Mouse (Mus musculus) T-helper 2 cell (primary cell): ENCODE measurements at regions not wholly inside any gene's neighbourhood (a gene's known extent, or its start where the extent isn't known, plus 50 kb on each side); places are given as distances from the start of the nearest gene placed in this dataset.

ENCODE experiments used
- in situ Hi-C: fragments of 300-600 bp; cut with MboI, MseI; formaldehyde crosslinking; loops from one replicate; pipeline ENCODE4 v1.15.1; 2025; ENCODE audit warnings: high pct_unique_total_duplicates

DNA sequence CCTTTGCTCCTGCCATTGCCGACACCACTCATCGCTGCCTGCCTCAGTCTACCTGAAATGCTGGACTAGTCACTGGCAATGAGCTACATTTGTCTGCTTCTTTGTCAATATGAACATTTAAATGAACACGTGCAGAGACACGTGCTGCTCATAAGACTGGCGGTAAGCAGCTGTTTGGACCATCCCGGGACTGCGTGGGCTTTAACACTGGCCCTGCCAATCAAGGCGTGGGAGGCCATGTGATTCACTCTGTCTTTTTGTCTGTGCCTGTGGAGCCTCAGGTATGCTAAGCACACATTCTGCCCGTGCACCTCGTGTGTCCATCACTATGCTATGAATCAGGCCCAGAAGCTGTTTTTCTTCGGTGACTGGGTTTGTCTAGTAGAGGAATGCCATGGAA is 199.9 kb downstream of the Rpap3 start:
- in situ Hi-C loops = loop anchor here (5.0 kb wide), 1 partner anchor 37 kb away; no protein-coding TSS in a partner anchor

DNA sequence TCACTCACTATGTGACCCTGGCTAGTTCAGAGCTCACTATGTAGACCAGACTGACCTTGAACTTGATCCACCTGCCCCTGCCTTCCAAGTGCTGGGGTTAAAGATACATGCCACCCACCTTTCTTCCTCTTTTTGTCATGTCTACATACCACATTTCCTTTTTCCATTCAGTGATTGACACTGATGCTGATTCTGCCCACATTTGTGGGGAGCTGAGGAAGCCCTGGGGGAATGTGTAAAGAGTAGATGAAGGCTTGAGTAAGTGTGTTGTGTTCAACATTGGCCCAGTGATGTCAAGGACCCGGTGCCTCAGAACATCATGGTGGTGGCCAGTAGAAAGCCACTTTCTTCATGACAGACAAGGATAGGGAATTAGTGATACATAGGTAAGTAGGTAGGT is 201.3 kb downstream of the Rpap3 start:
- in situ Hi-C loops = no loop called here

DNA sequence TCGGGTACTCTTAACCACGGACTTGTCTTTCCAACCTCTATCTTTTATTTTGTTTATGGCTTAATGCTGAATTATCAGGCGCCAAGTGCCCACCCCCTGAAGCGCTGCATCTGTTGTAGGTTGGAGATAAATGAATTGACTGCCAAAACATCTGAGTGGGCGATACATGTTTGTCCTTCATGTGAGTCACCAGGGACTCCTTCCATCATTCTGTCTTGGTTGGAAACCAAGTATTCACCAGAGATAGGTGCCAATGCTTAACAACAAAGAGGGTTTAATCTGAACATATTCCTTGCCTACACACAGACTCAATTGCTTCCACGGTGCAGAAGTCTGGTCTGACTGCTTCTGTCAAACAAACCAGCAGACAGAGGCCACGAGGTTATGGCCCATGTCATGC is 203.6 kb downstream of the Rpap3 start:
- in situ Hi-C loops = no loop called here

DNA sequence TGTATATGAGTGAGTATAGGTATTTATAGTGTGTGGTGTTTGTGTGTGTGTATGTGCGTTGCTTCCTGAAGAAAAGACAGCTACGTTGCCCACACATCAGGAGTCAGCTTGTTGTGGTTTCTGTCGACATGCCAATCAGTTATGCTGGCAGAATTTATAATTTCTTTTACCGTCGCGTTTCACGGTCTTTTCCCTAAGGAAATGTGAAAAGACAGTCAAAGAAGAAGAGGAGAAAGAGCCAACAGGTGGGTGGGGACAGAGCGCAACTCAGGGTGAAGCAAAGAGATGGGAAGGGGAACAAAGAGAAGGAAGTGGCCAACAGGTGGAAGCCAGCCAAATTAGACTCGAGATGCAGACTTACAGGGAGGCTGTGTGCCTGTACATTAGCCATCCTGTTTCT is 204.2 kb downstream of the Rpap3 start:
- in situ Hi-C loops = no loop called here

DNA sequence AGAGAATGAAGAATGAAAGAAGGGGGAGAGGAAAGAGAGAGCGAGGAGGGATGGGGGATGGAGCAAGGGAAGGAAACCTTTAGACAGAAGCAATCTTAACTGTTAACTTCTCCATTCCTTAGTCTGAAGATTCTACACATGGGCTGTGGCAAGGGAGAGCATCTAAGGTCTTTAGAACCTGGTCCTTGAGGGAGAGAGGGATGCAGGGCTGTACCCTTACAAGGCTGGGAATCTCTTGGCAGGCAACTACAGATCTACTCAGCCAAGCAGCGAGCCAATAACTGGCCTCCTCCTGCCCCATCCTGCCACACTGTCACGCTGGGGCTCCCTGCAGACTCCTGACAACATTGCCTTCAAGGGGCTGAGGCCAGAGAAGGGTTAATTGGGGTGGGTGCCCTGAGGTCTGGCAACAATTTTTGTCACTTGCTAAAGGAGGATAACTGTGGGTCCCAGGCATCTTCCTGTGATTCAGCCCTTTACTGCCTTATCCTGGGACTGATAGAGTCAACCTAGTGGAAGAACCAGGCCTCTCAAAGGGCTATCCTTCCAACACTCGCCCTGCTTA is 205.7 kb downstream of the Rpap3 start:
- in situ Hi-C loops = no loop called here

DNA sequence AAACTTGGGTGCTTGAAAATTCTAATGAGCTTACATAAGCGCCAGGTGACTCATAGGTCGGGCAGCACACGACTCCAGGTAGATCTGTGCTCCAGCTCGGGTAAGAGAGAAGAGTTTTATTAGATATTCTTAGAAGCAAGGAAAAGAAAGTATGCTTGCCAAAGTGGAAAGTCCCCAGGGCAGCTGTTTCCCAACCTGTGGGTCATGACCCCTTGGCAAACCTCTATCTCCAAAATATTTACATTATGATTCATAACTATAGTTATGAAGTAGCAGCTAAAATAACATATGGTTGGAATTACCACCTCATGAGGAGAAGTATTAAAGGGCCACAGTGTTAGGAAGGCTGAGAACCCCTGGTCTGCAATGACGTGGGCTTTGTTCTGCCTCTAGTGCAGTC is 206.4 kb downstream of the Rpap3 start:
- in situ Hi-C loops = no loop called here

DNA sequence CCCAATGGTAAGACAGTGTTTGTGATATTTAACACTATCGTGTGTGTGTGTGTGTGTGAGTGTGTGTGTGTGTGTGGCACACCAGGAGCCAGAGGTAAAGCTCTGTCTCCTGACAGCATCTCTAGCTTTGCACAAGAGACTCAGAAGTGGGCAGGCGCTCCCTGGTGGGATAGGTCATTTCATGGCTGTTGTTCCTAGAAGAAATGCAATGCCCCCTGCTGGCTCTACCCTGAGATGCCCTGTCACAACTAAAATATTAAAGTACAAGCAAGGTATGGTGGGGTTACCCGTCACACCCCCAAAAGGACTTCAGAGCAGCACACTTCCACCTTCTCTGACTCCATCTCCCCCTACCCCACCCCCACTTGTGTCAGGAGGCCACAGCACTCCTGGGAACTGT is 207.2 kb downstream of the Rpap3 start:
- in situ Hi-C loops = no loop called here

DNA sequence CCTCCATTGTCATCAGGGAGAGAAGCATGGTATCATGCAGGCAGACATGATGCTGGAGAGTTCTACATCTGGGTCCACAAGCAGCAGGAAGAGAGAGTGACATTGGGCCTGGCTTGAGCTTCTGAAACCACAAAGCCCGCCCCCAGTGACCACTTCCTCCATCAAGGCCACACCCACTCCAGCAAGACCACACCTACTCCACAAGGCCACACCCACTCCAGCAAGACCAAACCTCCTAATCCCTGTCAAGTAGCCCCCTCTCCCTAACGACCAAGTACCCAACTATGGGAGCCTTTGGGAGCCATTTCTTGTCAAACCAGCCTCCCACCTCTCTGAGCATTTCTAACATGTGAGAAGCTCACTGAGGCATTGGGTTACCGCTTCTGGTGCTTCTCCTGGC is 209.6 kb downstream of the Rpap3 start:
- in situ Hi-C loops = no loop called here

DNA sequence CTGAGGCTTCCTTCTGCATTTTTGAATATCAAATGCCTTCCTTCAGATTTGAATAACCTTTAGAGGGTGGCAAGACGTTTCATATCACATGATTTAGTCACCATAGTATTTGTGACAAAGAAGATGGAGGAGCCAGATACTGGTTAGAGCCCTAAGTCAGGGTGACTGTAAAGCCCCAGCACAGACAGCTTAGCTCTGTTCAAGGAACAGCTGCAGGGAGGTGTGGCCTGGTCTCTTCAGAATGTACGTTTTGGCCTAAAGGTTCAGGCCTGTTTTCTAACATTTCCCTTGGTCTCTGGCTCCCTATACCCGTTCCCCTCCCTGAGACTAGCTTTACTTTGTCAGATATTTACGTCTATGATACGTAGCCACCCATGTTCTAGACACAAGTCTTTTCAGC is 212.3 kb downstream of the Rpap3 start:
- in situ Hi-C loops = no loop called here

DNA sequence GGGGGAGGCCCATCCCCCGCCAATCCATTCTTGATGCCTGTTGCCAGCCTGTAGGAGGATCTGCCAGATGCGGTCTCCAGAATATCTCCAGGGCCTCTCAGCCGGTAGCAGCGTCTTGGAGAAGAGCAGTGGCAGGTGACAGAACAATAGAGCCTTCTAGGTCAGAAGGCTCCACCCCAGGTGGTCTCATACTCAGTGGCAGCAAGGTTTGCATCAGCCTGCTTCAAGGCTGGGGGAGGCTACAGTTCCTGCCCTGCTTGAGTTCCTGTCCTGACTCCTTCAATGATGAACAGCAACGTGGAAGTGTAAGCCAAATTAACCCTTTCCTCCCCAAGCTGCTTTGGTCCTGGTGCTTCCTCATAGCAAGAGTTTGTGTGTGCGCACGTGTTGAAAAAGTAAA is 213.8 kb downstream of the Rpap3 start:
- in situ Hi-C loops = no loop called here

DNA sequence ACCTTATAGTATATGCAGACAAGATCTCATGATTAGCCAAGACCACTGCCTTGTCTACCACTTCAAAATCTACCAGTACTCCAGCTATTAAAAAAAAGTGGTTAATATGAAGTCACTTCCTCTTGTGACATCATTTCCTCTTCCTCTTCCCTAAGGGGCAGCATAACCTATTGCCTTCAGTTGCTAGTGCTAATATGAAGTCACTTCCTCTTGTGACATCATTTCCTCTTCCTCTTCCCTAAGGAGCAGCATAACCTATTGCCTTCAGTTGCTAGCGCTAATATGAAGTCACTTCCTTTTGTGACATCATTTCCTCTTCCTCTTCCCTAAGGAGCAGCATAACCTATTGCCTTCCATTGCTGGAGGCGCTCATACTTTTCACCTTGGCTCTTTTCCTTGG is 218.2 kb downstream of the Rpap3 start:
- in situ Hi-C loops = no loop called here

DNA sequence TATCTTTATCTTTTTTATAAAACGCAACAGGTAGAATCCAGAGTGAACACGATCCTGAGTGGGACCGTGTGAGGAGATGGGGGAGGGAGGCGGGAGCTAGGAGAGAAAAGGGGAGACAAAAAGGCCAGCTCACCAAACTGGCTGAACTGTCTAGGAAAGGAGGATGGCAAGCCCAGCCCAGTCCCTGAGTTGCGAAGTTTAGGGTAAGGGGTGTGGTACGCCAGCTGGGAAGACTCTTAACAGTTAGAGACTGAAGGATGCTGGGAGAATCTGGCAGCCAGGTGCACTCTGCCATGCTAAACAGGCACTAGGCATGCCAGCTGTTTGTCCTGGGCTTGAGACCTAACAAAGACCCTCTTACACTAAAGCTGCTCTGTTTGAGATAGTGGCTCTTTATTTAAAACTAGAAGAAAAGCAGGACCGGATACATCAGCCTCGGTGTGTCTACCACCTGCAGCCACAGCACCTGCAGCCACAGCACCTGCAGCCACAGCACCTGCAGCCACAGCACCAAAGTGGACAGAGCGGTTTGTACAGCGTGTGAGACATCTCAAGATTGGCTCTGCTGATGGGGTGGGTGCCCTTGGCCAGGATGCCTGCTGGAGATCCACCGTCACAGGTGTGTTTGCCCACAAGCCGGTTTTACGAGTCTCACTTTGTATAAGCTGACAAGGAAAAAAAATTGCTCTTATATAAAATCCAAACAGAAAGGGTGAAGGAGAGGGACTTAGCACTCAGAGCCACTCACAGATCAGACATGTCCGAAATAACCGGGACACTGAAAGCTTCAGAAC is 225.1 kb upstream of the Amigo2 start:
- in situ Hi-C loops = loop anchor here (25.0 kb wide), 1 partner anchor 1515 kb away; no protein-coding TSS in a partner anchor

DNA sequence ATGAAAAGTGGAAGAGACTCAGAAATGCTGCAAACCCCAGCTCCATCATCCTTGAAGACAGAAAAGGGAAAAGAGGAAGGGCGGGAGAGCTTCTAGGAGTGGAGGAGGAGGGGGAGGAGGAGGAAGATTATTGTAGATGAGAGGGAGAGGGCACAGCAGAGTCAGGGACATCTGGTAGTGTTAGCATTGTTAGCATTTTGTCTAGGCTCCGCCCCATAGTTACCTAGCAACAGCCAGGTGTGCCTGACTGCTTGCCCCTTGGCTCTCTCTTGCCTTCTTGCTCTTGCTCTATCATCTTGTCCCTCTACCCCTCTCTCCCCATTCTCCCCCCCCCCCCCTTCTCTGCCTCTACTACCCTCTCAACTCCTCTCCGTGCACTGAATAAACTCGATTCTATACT is 224.4 kb upstream of the Amigo2 start:
- in situ Hi-C loops = loop anchor here (25.0 kb wide), 1 partner anchor 1516 kb away; no protein-coding TSS in a partner anchor

DNA sequence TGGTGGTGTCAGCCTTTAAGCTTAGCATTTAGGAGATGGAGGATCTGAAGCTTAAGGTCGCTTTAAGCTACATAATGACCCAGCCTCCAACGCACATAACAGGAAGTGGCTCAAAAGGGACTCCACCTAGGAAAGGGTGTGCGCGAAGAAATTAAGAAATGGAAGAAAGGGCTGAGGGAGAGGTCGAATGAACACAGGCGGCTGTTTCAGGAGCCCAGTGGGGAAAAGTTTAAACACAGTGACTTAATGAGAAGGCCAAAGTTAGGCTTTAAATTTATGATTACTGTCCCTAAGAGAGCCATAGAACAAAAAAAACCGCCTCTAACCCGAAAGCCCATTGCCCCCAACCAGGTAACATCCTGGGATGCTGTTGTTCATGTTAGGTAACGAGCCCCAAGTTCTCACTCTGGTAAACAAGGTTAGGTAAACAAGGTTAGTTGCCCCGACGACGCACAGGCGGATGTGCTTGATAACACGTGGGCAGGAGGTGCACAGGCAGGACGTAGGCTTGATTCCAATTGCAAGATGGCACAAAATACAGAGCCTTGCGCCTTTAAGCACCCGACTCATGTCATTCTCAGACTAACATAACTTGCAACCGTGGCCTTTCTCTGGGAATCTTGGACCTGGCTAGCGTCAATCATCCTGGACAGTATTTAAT is 222.7 kb upstream of the Amigo2 start:
- in situ Hi-C loops = loop anchor here (10.0 to 25.0 kb wide), 2 partner anchors 195 to 1517 kb away; no protein-coding TSS in a partner anchor

DNA sequence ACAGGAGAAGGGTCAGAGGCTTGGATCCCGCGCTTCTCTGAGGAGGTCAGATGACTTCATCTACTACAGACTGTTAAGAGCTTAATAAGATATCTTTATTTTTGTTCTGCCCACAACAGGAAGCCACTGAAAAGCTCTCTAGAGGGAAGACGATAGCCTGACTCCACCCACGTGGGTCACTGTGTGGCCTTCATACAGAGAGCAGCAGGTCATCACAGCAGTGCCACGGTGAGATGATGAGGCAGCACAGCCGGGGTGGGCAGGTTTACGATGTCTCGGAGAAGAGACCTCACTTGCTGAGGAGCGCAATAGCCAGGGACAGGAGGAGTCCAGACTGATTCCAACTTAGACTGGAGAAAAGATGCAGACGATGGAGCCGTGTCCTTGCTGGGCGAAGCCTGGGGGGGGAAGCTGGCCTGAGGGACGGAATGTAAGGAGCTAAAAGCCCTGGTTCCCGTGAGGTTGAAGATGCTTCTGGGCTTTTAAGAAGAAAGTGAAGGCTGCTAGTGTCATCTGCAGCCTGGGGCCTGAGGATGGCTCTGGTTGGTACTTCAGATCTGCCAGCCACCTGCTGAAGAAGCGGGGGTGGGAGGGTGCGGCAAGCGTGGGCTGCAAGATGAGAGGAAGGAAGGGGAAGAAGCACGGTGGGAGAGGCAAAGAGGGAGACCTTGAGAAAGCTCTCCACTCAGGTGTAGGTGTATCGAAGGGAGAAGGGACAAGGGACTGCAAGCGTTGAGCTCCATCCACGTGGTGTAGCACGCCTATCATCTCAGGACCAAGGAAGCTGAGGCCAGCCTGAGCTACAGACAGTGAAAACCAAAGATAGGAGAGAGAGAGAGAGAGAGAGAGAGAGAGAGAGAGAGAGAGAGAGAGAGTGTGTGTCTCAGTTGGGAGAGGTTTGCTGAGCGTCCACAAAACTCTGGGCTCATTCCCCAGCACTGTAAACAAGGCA is 221.9 kb upstream of the Amigo2 start:
- in situ Hi-C loops = loop anchor here (10.0 to 25.0 kb wide), 2 partner anchors 196 to 1518 kb away; no protein-coding TSS in a partner anchor

DNA sequence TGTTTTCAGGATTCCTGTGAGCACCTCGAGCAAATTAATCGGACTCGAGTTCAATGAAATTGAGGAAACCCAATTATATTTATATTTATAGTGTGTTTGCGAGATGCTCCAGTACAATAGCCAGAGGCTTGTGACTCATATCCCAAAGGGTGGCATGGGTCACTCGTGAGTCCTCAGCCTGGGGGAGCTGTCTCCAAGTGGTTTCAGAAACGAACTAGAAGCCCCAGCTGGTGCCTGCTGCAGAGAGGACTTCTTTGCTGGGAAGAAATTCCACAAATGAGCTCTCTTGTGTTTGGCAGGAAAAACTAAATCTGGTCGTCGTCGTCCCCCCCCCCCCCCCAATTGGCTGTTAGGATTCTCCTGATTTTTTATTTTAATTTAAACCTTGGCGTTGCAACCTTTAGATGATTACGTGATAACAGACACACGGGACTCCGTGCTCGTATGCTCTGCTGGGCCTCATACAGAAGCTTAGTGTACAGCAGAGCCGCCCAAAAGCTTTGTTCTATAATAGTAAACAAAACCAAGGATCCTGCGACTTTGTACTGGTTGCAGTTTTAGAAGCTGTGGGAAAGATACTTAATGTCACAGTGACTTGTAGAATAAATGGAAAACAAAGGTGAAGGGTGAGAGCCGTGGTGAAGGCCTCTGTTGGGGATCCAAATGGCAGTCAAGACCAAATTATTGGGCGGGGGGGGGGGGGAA is 220.8 kb upstream of the Amigo2 start:
- in situ Hi-C loops = loop anchor here (10.0 to 25.0 kb wide), 2 partner anchors 197 to 1519 kb away; no protein-coding TSS in a partner anchor

DNA sequence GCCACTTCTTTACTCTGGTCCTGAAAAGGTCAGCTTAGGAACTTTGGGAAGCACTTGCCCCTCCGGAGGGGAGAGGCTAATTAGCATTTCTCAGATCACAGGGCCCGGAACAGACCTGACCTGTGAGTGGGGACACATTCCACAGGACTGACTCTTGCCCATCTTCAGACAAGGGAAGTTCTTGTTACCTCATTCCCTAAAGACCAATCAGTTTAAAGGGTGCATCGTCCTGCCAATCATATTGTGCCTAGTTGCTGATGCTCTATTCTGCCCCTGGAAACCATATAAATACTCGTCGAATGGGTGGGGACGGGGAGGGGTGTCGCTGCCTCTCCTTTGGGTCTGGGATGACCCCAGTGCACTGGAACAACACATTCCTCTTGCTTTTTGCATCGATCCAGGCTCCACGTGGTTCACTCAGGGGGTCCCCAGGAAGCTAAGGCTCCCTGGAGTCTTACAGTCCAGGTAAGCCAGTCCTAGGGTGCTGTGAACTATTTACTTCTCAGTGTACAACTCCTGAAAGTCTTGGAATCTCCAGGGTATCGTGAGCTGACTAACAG is 219.9 kb upstream of the Amigo2 start:
- in situ Hi-C loops = loop anchor here (10.0 to 25.0 kb wide), 2 partner anchors 198 to 1520 kb away; no protein-coding TSS in a partner anchor

DNA sequence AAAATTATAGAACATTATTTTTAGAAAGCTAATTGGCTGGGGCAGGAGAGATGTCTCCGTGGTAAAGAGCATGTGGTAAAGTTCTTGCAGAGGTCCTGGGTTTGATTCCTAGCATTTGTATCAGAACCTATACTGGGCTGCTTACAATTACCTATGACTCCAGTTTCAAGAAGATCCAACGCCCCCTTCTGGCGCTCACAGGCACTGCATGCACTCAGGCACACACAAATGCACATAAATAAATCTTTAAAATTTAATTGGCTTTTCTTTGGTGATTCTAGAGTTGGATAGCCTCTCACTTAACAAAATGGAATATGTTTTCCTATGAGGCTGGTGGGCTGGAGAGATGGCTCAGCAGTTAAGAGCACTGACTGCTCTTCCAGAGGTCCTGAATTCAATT is 219.0 kb upstream of the Amigo2 start:
- in situ Hi-C loops = loop anchor here (10.0 to 25.0 kb wide), 2 partner anchors 199 to 1521 kb away; no protein-coding TSS in a partner anchor

DNA sequence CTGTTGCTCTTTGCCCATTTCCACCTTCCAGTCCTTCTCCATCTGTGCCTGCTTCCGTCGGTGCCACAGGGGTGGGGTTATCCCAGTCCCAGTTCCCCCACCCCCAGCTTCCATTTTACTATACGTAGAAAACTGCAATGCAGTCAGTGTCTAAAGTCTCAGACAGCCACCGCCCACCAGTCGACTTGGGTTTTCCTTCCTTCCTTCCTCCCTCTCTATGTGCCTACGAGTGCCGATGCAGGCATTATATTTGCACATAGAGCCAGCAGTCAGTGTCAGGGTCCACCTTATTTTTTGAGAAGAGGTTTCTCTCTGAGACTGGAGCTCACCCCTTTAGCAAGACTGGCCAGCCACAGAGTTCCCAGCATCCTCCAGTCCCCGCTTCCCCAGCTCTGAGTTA is 218.3 kb upstream of the Amigo2 start:
- in situ Hi-C loops = loop anchor here (10.0 to 25.0 kb wide), 2 partner anchors 199 to 1522 kb away; no protein-coding TSS in a partner anchor

DNA sequence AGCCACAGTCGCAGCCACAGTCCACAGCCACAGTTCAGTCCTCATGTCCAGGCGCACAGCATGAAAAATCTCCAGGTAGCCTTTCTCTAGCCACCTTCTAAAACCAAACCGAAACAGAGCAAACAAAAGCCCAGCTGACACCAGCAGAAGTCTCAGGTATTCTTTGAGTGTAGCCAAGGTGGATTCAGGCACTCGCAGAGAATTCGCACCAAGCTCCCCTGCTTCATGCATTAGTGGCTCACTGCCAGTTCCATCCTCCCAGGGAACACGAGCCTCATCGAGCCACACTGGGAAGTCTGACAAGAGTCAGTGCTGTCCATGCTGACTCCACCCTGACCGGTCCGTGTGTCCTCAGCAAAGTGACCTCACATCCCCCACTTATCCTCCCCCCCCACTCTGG is 217.7 kb upstream of the Amigo2 start:
- in situ Hi-C loops = loop anchor here (10.0 to 25.0 kb wide), 2 partner anchors 200 to 1523 kb away; no protein-coding TSS in a partner anchor
